Mouse (Mus musculus) megakaryocyte, adult 5-6 weeks (primary cell): Measurements from ENCODE around the gene Rnf150. TPM values are rescaled to one million over a fixed set of nuclear protein-coding genes. Genes with fewer than 3 reads are reported as not detected.

Experiments
- ATAC-seq: 2 replicates; pipeline ENCODE4 v1.8.0; 2016; ENCODE audit warnings: mild to moderate bottlenecking, inconsistent platforms; ENCODE audit not compliant: poor library complexity, severe bottlenecking
- total RNA-seq, 2 experiments: library from RNA; stranded (forward) in 1 of 2; stranded (reverse) in 1 of 2; fragments of 153-499, 151-499 nt in 1 of 2; fragments of 221-1000, 200-1000 nt in 1 of 2; gene quantifications; 2 replicates each; pipeline versions ENCODE4 v1.2.3 to v1.2.4; 2015 to 2017

The Rnf150 gene
- total RNA-seq, 2 experiments from 2014 or later, result 1.8 to 4.0 TPM

- no peak for ATAC-seq
Measured at GRCm38 (mm10) chr8:82936866-82937265, 73.7 kb downstream of the Rnf150 start.

- ATAC-seq, result peak; percentile 94
Measured at GRCm38 (mm10) chr8:82939912-82940311, 76.8 kb downstream of the Rnf150 start.

GRCm38 (mm10) chr8:82943223-82944006, 80.3 kb downstream of the Rnf150 start:
- ATAC-seq, result no peak

GRCm38 (mm10) chr8:82945867-82946266, 82.7 kb downstream of the Rnf150 start:
- no peak for ATAC-seq

- ATAC-seq, result no peak
Measured at GRCm38 (mm10) chr8:82946658-82947057, 83.5 kb downstream of the Rnf150 start.

GRCm38 (mm10) chr8:82955162-82955754, 92.1 kb downstream of the Rnf150 start:
- no peak for ATAC-seq

GRCm38 (mm10) chr8:82959491-82959890, 96.3 kb downstream of the Rnf150 start:
- no peak for ATAC-seq

- ATAC-seq, result no peak
Measured at GRCm38 (mm10) chr8:82959980-82960610, 96.9 kb downstream of the Rnf150 start.

GRCm38 (mm10) chr8:82964537-82964936, 101.4 kb downstream of the Rnf150 start:
- ATAC-seq, result no peak

- no peak for ATAC-seq
Measured at GRCm38 (mm10) chr8:82967879-82968678, 104.9 kb downstream of the Rnf150 start.

GRCm38 (mm10) chr8:82969967-82970366, 106.8 kb downstream of the Rnf150 start:
- ATAC-seq, result no peak

- ATAC-seq, result no peak
Measured at GRCm38 (mm10) chr8:82972812-82973211, 109.7 kb downstream of the Rnf150 start.

- no peak for ATAC-seq
Measured at GRCm38 (mm10) chr8:82973331-82973730, 110.2 kb downstream of the Rnf150 start.

- no peak for ATAC-seq
Measured at GRCm38 (mm10) chr8:82981244-82981855, 118.2 kb downstream of the Rnf150 start.

GRCm38 (mm10) chr8:82982873-82983272, 119.7 kb downstream of the Rnf150 start:
- ATAC-seq, result no peak

GRCm38 (mm10) chr8:82983301-82983700, 120.1 kb downstream of the Rnf150 start:
- no peak for ATAC-seq

GRCm38 (mm10) chr8:82992093-82992492, 128.9 kb downstream of the Rnf150 start:
- peak; percentile 64 for ATAC-seq

- ATAC-seq, result no peak
Measured at GRCm38 (mm10) chr8:82995727-82996438, 132.7 kb downstream of the Rnf150 start.

- peak; percentile 81 for ATAC-seq
Measured at GRCm38 (mm10) chr8:82996843-82997242, 133.7 kb downstream of the Rnf150 start.

GRCm38 (mm10) chr8:82998778-82999177, 135.6 kb downstream of the Rnf150 start:
- ATAC-seq, result no peak
